Mouse (Mus musculus): ENCODE data around the gene Tmem109. TPM values are rescaled to one million over a fixed set of nuclear protein-coding genes. Genes with fewer than 3 reads are reported as not detected.

Gene Tmem109
- polyA plus RNA-seq, 2 experiments = 11.1 to 16.1 TPM

DNA sequence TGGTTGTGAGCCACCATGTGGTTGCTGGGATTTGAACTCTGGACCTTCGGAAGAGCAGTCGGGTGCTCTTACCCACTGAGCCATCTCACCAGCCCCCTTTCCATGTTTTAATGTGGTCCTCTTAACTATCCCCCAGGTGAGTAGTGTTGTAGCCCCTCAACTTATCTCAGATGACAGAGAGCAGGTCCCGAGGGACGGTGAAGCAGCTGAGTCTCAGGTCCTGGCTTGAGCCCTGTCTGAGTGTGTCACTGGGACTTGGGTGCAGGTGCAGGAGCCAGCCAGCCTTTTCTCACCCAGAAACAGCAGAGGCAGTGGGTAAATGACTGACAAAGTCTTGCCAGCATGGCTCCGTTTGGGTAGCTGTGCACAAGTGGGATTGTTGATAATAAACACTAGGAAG lies 37.6 kb downstream of the Tmem109 start:
- Histone ChIP-seq H3K27me3 (ENCODE audit: control insufficient read depth, insufficient read depth, low read length) (no peaks in the 10 kb centered on the region; the same call in 1 of the 2 replicates), H3K4me3 (ENCODE audit: insufficient read depth in 1 of 2, low read depth in 2 of 2, low read length in 2 of 2) (no peak overlapping the region), H3K9me3 (ENCODE audit: control insufficient read depth, low read length) (no peaks in the 10 kb centered on the region), H3K9ac (replicated peaks) (no peak overlapping the region), H3K4me1 (replicated peaks; ENCODE audit: control insufficient read depth in 2 of 2, insufficient read depth in 2 of 2, low read length in 1 of 2) (0 out of 4 replicates have a peak, but pooled peaks cover 0 to 2% of the 10 kb centered on the region in 2 experiments), H3K27ac (no peak overlapping the region), H3K36me3 (replicated peaks; ENCODE audit: control insufficient read depth, insufficient read depth, low read depth) (no peaks in the 10 kb centered on the region), H3K4me2 (ENCODE audit: low read depth) (no peak overlapping the region)
- 61% methylated on average over 5 of the region's 5 CpGs for WGBS (ENCODE audit: insufficient replicate concordance)
- TF ChIP-seq CTCF (IDR thresholded peaks at IDR 0.05; ENCODE audit: low read depth) (no peak), EP300 (IDR thresholded peaks at IDR 0.05; ENCODE audit: low read depth) (no peak)
- DNase-seq (ENCODE audit: low read depth in 3 of 3, low spot score in 3 of 3) = no peak
- no peak for ATAC-seq (ENCODE audit: insufficient read depth)

GRCm38 (mm10) chr19:10842914-10843313 lies 38.9 kb downstream of the Tmem109 start:
- no peak overlapping the region for H3K27ac ChIP-seq
- no peak for TF ChIP-seq CTCF (IDR thresholded peaks at IDR 0.05; ENCODE audit: low read depth)
- no peak for TF ChIP-seq EP300 (IDR thresholded peaks at IDR 0.05; ENCODE audit: low read depth)
- no peak overlapping the region for H3K4me2 ChIP-seq (ENCODE audit: low read depth)
- H3K9ac ChIP-seq (replicated peaks) = no peak overlapping the region
- no peaks in the 10 kb centered on the region; the same call in 1 of the 2 replicates for H3K27me3 ChIP-seq (ENCODE audit: control insufficient read depth, insufficient read depth, low read length)
- H3K4me3 ChIP-seq (ENCODE audit: insufficient read depth in 1 of 2, low read depth in 2 of 2, low read length in 2 of 2) = no peak overlapping the region
- H3K36me3 ChIP-seq (replicated peaks; ENCODE audit: control insufficient read depth, insufficient read depth, low read depth) = no peaks in the 10 kb centered on the region
- H3K9me3 ChIP-seq (ENCODE audit: control insufficient read depth, low read length) = no peaks in the 10 kb centered on the region
- 34% methylated on average over 24 of the region's 24 CpGs for WGBS (ENCODE audit: insufficient replicate concordance)
- DNase-seq (ENCODE audit: low read depth in 3 of 3, low spot score in 3 of 3) (no peak), ATAC-seq (ENCODE audit: insufficient read depth) (no peak)
- H3K4me1 ChIP-seq (replicated peaks; ENCODE audit: control insufficient read depth in 2 of 2, insufficient read depth in 2 of 2, low read length in 1 of 2) = 0 out of 4 replicates have a peak, but pooled peaks cover 0 to 2% of the 10 kb centered on the region in 2 experiments

DNA sequence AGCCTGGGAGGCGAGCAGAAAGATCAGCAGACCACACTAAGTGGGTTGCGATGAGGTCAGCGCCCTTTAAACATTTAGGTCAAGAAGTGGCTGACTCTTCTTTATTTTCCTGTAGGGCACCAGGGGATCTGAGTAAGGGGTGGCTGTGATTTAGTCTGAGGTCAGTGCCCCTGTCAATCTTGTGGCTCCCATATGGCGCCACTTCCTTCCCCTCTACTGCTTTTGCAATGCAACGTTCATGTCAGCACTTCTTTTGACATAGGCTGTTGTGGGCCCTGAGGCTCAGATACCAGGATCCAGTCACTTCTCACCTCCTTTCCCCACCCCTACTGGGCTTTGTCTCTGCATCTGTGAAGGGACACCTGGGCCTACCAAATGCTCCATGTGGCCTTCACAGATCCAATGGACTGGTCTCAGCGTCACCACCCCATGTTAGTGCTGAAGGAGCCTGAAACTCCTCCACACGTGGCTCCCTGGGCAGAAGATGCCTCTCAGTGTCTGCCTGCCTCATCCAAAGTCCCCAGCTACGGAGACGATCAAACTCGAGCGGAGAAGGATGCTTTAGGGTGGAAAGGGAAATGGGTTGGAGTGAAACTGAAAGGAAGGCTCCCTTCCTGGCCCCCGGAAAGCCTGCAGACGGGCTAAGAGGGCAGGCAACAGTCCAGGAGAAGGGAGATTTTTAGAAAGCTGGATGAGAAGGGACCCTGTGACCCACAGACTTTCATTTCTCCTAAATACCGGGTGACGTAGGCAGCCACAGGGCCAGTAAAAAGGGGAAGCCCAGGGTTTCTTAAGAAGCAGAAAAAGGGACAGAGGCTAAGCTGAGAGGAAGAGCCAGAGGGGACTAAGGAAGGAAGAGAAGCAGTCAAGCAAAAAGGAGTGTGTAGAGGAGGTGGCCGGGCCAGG lies 39.8 kb downstream of the Tmem109 start:
- peak; percentile 11 to 29 (median 15) for DNase-seq (ENCODE audit: low read depth in 3 of 3, low spot score in 3 of 3)
- 17% methylated on average over 16 of the region's 16 CpGs for WGBS (ENCODE audit: insufficient replicate concordance)
- no peak overlapping the region for H3K9ac ChIP-seq (replicated peaks)
- H3K4me2 ChIP-seq (ENCODE audit: low read depth) = peak overlapping the region; percentile 33
- 0 out of 4 replicates have a peak, but pooled peaks cover 0 to 2% of the 10 kb centered on the region in 2 experiments for H3K4me1 ChIP-seq (replicated peaks; ENCODE audit: control insufficient read depth in 2 of 2, insufficient read depth in 2 of 2, low read length in 1 of 2)
- no peaks in the 10 kb centered on the region; the same call in 1 of the 2 replicates for H3K27me3 ChIP-seq (ENCODE audit: control insufficient read depth, insufficient read depth, low read length)
- no peak overlapping the region for H3K4me3 ChIP-seq (ENCODE audit: insufficient read depth in 1 of 2, low read depth in 2 of 2, low read length in 2 of 2)
- H3K9me3 ChIP-seq (ENCODE audit: control insufficient read depth, low read length) = no peaks in the 10 kb centered on the region
- H3K27ac ChIP-seq = no peak overlapping the region
- ATAC-seq (ENCODE audit: insufficient read depth) = peak; percentile 50; the same call in 1 of the 2 replicates
- H3K36me3 ChIP-seq (replicated peaks; ENCODE audit: control insufficient read depth, insufficient read depth, low read depth) = no peaks in the 10 kb centered on the region
- TF ChIP-seq CTCF (IDR thresholded peaks at IDR 0.05; ENCODE audit: low read depth) (no peak), EP300 (IDR thresholded peaks at IDR 0.05; ENCODE audit: low read depth) (no peak)

DNA sequence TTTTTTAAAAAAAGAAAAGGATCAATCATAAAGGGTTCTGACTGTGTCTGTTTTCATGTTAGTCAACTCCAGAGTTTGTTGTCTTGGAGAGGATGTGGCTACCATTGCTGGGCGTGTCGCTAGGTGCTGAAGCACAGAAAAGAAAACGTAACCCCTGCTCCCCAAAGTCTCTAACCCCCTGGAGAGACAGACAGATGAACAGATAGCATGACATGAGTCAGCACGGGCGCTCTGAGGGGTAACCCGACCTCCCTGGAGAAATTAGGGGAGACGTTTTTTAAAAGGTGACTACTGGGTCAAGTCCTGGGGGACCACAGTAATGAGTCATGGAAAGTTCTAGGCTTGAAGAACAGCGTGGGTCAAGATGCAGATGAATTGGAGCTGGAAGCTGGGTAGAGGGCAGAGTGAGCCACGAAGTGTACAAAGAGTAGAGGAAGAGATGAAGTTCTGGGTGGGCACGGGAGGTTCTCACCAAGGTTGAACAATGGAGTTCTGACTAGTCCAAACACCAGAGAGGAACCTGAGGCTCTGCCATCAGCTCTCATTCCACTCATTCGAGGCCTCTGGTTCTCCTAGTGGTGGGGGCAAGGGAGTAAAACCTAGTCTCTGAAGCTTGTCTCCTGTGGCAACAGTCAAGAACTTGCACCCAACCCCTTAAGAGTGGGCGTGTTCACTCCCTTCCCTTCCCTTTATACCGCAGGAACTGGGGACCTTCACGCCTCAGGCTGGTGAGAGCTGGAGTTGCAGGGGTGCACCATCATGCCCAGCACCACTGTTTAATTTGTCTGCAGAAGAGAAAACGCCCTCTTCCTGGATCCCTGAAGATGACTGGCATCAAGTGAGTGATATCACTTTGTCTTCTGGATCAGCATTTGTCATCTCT lies 42.5 kb downstream of the Tmem109 start, which contains the start of gene Slc15a3:
Gene Slc15a3 (plus strand): TSS at position 718 of the 883 bp plus-strand sequence.
- Histone ChIP-seq H3K4me1 (replicated peaks; ENCODE audit: control insufficient read depth in 2 of 2, insufficient read depth in 2 of 2, low read length in 1 of 2) (0 out of 4 replicates have a peak, but pooled peaks cover 0 to 2% of the 10 kb centered on the region in 2 experiments), H3K9ac (replicated peaks) (no peak within 1 kb of the TSS), H3K27me3 (ENCODE audit: control insufficient read depth, insufficient read depth, low read length) (no peaks in the 10 kb centered on the region; the same call in 1 of the 2 replicates), H3K4me3 (ENCODE audit: insufficient read depth in 1 of 2, low read depth in 2 of 2, low read length in 2 of 2) (no peak within 1 kb of the TSS), H3K27ac (no peak within 1 kb of the TSS), H3K9me3 (ENCODE audit: control insufficient read depth, low read length) (no peaks in the 10 kb centered on the region), H3K4me2 (ENCODE audit: low read depth) (no peak within 1 kb of the TSS), H3K36me3 (replicated peaks; ENCODE audit: control insufficient read depth, insufficient read depth, low read depth) (no peaks in the 10 kb centered on the region)
- whole genome bisulfite sequencing (ENCODE audit: insufficient replicate concordance) = 40% methylated on average over 15 of the region's 15 CpGs
- no peak for DNase-seq (ENCODE audit: low read depth in 3 of 3, low spot score in 3 of 3)
- TF ChIP-seq CTCF (IDR thresholded peaks at IDR 0.05; ENCODE audit: low read depth) = no peak
- TF ChIP-seq EP300 (IDR thresholded peaks at IDR 0.05; ENCODE audit: low read depth) = no peak
- ATAC-seq (ENCODE audit: insufficient read depth) = no peak
